Mouse (Mus musculus) intestine, postnatal 0 days (tissue): ENCODE results near the gene Dennd2c. TPM values are rescaled to one million over a fixed set of nuclear protein-coding genes. Genes with fewer than 3 reads are reported as not detected.
A peak's percentile ranks its signal among the peaks of the same experiment; 100 is the strongest.
"Not testable (repeated sequence)": the region's sequence is repeated elsewhere in the genome, so short reads cannot be mapped to it uniquely, and the experiment has no call there.

Source experiments
- ATAC-seq: fragments of 200-750 bp; cut with Nextera tagmentation; 2 replicates; pipeline ENCODE4 v1.8.0; 2017; ENCODE audit warnings: mild to moderate bottlenecking, moderate TSS enrichment, moderate library complexity
- H3K27ac ChIP-seq: fragments of 300-500 bp; sonication (generic); 2 replicates; pipeline ENCODE4 v1.5.1; 2014; ENCODE audit warnings: mild to moderate bottlenecking, low read depth, low read length, moderate library complexity
- H3K27me3 ChIP-seq: fragments of 300-500 bp; sonication (generic); replicated peaks from 2 replicates; pipeline ENCODE4 v1.6.1; 2014; ENCODE audit warnings: low read length, mixed read lengths; ENCODE audit not compliant: control insufficient read depth, insufficient read depth
- H3K36me3 ChIP-seq: fragments of 300-500 bp; sonication (generic); 2 replicates; pipeline ENCODE4 v1.6.1; 2014; ENCODE audit warnings: mild to moderate bottlenecking, moderate library complexity; ENCODE audit not compliant: control insufficient read depth, insufficient read depth
- H3K4me1 ChIP-seq: fragments of 300-500 bp; sonication (generic); replicated peaks from 2 replicates; pipeline ENCODE4 v1.6.1; 2014; ENCODE audit warnings: antibody characterized with exemption, low read length, mixed read lengths; ENCODE audit not compliant: control insufficient read depth, insufficient read depth
- H3K4me2 ChIP-seq: fragments of 300-500 bp; sonication (generic); replicated peaks from 2 replicates; pipeline ENCODE4 v1.6.1; 2014; ENCODE audit warnings: low read depth, mild to moderate bottlenecking, moderate library complexity
- H3K4me3 ChIP-seq: fragments of 300-500 bp; sonication (generic); 2 replicates; pipeline ENCODE4 v1.5.1; 2014; ENCODE audit warnings: low read depth, low read length
- H3K9ac ChIP-seq: fragments of 300-500 bp; sonication (generic); 2 replicates; pipeline ENCODE4 v1.6.1; 2014; ENCODE audit warnings: mild to moderate bottlenecking, low read depth, low read length
- H3K9me3 ChIP-seq: fragments of 300-500 bp; sonication (generic); 2 replicates; pipeline ENCODE4 v1.6.1; 2016; ENCODE audit warnings: mixed run types; ENCODE audit not compliant: control insufficient read depth
- CTCF ChIP-seq: sonication (generic); IDR thresholded peaks from 2 replicates; pipeline ENCODE4 v1.5.1; 2016; ENCODE audit warnings: low read depth, mild to moderate bottlenecking, control low read depth, antibody characterized with exemption, moderate library complexity
- WGBS: fragments of 180-500 bp; shearing (Covaris S2); extraction: QIAGEN DNeasy Blood & Tissue Kit; methylation state at CpG from one replicate; pipeline ENCODE4 v1.1.7; 2014; 5-methylcytosine and 5-hydroxymethylcytosine counted together
- polyA plus RNA-seq: library from polyadenylated mRNA; unstranded; fragments of >200 nt; fragmentation: Nextera tagmentation; extraction: Ambion mirVana; gene quantifications from 2 replicates; pipeline ENCODE4 v1.2.1, GENCODE M21; 2015

Dennd2c gene
- polyA plus RNA-seq, 1 experiment from 2014 or later = 0.96 TPM

DNA sequence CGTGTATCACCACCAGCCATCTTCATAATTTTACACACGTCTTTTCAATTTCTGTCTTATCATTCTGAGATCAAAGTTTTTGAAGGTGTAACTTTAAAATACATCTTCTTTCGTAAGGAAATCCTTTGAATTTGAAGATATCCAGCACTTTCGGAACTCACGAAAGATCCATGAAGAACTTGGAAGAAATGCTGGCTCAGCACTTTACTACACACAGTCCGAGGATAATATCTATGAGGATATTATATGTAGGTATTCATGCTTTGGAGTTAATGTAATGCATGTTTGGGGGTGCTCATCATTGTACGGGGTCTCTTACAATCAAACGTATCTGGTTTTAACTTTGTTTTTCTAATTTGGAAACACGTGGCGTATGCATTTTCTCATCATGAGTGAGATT lies 30.7 kb downstream of the Dennd2c start:
- no peak for TF ChIP-seq CTCF
- H3K36me3 ChIP-seq = no peaks in the 10 kb centered on the region
- no peak overlapping the region for H3K9ac ChIP-seq
- no peak overlapping the region for H3K27ac ChIP-seq
- H3K4me2 ChIP-seq = no peak overlapping the region
- 0 out of 2 replicates have a peak, but pooled peaks cover 3% of the 10 kb centered on the region for H3K4me1 ChIP-seq
- H3K27me3 ChIP-seq = no peaks in the 10 kb centered on the region
- no peak for ATAC-seq
- H3K9me3 ChIP-seq = no peaks in the 10 kb centered on the region
- no peak overlapping the region for H3K4me3 ChIP-seq
- WGBS = 95% methylated on average over 10 of the region's 10 CpGs

DNA sequence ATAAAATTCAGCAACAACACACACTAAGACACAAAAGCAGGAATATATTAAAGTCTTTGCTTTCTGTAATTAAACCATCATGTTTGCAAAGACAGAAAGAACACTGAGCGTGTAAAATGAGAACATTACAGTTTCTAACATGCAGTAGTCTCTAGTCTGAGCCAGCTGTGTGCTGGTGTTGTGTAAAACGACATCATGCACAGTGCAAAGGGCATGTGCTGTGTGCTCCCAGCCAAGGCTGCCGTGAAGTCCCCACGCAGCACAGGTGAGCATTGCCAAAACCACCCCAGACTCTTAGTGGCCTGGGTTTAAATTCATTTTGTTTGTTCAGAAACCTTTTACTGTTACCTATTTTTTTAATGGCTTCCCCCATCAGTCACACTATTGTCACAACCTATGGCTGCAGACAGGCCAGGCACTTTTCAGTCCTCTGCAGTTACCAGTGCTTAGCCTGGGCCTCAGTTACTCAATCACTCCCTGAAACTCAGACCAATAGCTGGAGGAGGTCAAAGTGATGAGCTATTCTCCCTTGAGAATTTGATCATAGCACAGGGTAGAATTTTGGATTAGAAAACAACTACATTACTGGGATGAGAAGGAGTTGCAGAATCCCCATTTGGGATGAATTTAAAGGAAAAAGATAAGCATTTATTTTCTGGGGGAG lies 34.1 kb downstream of the Dennd2c start:
- H3K4me1 ChIP-seq = no peaks in the 10 kb centered on the region
- no peak overlapping the region for H3K4me2 ChIP-seq
- TF ChIP-seq CTCF = no peak
- no peak overlapping the region for H3K4me3 ChIP-seq
- no peaks in the 10 kb centered on the region for H3K36me3 ChIP-seq
- H3K9me3 ChIP-seq = no peaks in the 10 kb centered on the region
- no peaks in the 10 kb centered on the region for H3K27me3 ChIP-seq
- WGBS = 74% methylated on average over 4 of the region's 4 CpGs
- no peak overlapping the region for H3K27ac ChIP-seq
- no peak overlapping the region for H3K9ac ChIP-seq
- ATAC-seq = no peak

DNA sequence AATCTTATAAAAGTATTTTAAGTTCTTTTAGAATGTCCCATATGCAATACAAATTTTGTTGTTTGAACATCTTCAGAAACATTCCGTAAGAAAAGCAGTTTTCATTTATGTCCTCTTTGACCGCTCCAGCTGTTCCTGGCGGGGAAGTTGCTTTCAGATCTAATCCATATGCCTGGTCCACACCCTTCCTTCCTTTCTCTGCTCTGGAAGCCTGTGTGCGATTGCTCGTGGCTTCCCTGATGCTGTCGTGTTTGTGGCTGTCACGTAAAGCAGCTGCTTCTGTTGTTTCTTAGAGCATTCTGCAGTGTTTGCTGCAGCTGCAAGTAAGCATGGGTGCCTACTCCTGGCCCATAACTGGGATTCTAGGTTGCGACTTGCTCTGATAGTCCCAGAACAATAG lies 36.6 kb downstream of the Dennd2c start:
- 0 out of 2 replicates have a peak overlapping the region, but pooled peaks have one; percentile 18 for H3K4me2 ChIP-seq

DNA sequence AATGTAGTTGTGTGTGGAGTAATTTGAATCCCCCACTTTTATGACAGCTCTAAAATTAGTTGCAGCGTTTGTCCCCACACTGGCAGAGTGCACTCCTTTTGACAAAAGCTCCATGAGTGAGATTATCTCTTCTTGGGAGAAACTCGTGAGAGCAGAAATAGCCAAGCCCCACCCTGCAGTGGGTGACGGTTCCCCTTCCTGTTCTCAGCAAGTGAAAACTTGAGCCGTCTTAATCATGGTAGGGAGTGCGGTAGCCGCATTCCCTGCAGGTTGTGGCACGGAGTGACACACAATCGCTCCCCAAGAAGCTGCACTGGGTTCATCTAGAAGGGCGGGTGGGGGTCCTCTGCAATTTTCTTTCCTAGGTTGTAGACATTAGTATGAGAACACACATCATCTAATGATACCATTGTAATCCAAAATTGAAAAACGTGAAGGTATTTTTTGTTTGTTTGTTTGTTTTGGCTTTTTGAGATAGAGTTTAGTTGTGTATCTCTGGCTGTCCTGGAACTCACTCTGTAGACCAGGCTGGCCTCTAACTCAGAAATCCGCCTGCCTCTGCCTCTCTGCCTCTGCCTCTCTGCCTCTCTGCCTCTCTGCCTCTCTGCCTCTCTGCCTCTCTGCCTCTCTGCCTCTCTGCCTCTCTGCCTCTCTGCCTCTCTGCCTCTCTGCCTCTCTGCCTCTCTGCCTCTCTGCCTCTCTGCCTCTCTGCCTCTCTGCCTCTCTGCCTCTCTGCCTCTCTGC lies 37.9 kb downstream of the Dennd2c start:
- H3K4me2 ChIP-seq = peak overlapping the region; percentile 30; the same call in 1 of the 2 replicates
- 47% methylated on average over 11 of the region's 11 CpGs for WGBS
- not testable (repeated sequence) for ATAC-seq

More for the DNA sequence above, 36.6 kb downstream of the Dennd2c start:
- no peak overlapping the region for H3K9ac ChIP-seq
- no peak for ATAC-seq
- H3K27ac ChIP-seq = no peak overlapping the region
- H3K27me3 ChIP-seq = no peaks in the 10 kb centered on the region
- H3K4me3 ChIP-seq = no peak overlapping the region
- H3K4me1 ChIP-seq = no peaks in the 10 kb centered on the region
- 61% methylated on average over 8 of the region's 8 CpGs for WGBS
- no peaks in the 10 kb centered on the region for H3K36me3 ChIP-seq
- no peaks in the 10 kb centered on the region for H3K9me3 ChIP-seq
- no peak for TF ChIP-seq CTCF

DNA sequence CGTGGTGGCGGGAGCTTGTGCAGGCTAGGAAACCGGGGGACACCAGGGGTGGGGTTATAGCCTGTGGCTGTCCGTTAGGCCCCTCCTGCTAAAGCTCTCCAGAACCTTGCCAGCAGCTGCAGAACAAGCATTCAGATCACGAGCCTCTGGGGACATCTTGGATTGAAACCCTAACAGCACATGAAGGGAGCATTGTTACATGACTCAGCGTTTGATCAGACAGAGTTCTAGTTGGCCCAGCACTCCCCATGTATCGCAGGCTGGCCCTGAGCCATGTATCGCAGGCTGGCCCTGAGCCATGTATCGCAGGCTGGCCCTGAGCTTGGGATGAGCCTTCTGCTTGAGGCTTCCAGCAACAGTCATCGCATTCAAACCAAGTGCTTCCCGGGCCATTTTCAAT lies 38.9 kb downstream of the Dennd2c start:
- no peaks in the 10 kb centered on the region for H3K9me3 ChIP-seq
- 86% methylated on average over 11 of the region's 11 CpGs for WGBS
- ATAC-seq = no peak
- H3K27me3 ChIP-seq = no peaks in the 10 kb centered on the region
- no peaks in the 10 kb centered on the region for H3K36me3 ChIP-seq
- no peak overlapping the region for H3K9ac ChIP-seq
- TF ChIP-seq CTCF = no peak
- no peak overlapping the region for H3K4me2 ChIP-seq
- no peaks in the 10 kb centered on the region for H3K4me1 ChIP-seq
- H3K4me3 ChIP-seq = no peak overlapping the region
- H3K27ac ChIP-seq = no peak overlapping the region

More for the DNA sequence above, 37.9 kb downstream of the Dennd2c start:
- H3K4me1 ChIP-seq, H3K4me3 ChIP-seq, H3K9ac ChIP-seq, H3K36me3 ChIP-seq, H3K27ac ChIP-seq, H3K9me3 ChIP-seq, H3K27me3 ChIP-seq: not testable (repeated sequence)

DNA sequence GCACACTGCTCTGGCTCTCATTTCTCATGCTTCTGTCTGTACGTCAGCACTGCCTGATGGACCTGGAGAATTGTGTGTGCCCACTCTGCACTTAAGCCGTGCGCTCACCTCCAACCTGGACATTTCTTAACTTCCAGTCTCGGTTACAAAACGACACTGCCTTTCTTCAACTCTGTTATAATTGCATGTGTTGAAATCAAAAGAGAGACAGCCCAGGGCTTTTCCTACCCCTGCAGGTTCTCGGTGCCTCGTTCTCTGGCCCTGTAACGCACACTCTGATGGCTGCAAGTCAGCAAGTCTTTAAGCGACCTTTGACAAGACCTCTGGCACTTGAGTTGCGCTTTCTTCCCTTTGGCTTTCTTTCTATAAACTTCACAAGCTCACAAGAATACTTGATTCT lies 40.0 kb downstream of the Dennd2c start:
- no peaks in the 10 kb centered on the region for H3K36me3 ChIP-seq
- H3K4me1 ChIP-seq = no peaks in the 10 kb centered on the region
- H3K27ac ChIP-seq = no peak overlapping the region
- H3K4me2 ChIP-seq = no peak overlapping the region
- 73% methylated on average over 10 of the region's 10 CpGs for WGBS
- H3K4me3 ChIP-seq = no peak overlapping the region
- no peaks in the 10 kb centered on the region for H3K27me3 ChIP-seq
- no peaks in the 10 kb centered on the region for H3K9me3 ChIP-seq
- no peak overlapping the region for H3K9ac ChIP-seq
- no peak for ATAC-seq
- no peak for TF ChIP-seq CTCF
